Comparison of ENCODE assay signal across 21 mouse cellular contexts in the genomic region with DNA sequence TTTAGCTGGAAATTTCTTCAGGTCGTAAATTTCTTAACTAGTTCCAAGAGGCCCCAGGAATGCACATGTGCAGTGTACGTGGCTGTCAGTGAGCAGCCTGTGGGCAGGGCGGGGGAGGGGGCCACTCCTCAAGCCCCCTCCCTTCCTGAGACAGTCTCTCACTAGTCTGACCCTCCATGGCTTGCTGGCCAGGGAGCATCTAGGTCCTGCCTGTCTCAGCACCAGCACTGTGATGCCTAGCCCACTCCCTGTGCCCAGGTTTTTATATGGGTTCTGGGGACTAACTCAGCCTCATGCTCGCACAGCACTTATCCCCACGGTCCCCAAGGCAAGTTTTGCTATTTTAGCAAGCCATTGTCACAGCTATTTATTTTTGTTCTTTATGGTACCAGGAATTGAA. TPM values are rescaled to one million over a fixed set of nuclear protein-coding genes. Genes with fewer than 3 reads are reported as not detected.
DNase-seq lines count a peak whose midpoint lies in the region; ATAC-seq and TF ChIP-seq lines count a peak whose summit lies in the region.
"Had no signal": no experiment of that assay in that cellular context is flagged by ENCODE, and none has a peak within 500 bp of the region (broad histone marks: within the 10 kb centered on the region; RNA-seq: fewer than 3 reads in every experiment).

No protein-coding gene starts in this region.

- no peaks in the 10 kb centered on the region for H3K4me1 ChIP-seq in heart, embryonic 16.5 days (ENCODE audit: control insufficient read depth, insufficient read depth, low read length)
- H3K4me1 ChIP-seq in liver, embryonic 12.5 days, result peaks cover 21% of the 10 kb centered on the region
- H3K4me1 ChIP-seq in liver, postnatal 0 days (ENCODE audit: insufficient read depth), result no peaks in the 10 kb centered on the region
- H3K4me1 ChIP-seq in midbrain, embryonic 15.5 days, result no peaks in the 10 kb centered on the region
- H3K4me1 ChIP-seq in midbrain, embryonic 10.5 days, result no peaks in the 10 kb centered on the region
- H3K4me1 ChIP-seq: embryonic facial prominence, embryonic 15.5 days; forebrain, embryonic 15.5 days had no signal

- no peaks in the 10 kb centered on the region for H3K27me3 ChIP-seq in heart, embryonic 16.5 days (ENCODE audit: control insufficient read depth, insufficient read depth, low read length)
- no peaks in the 10 kb centered on the region for H3K27me3 ChIP-seq in liver, embryonic 12.5 days (replicated peaks)
- no peaks in the 10 kb centered on the region for H3K27me3 ChIP-seq in liver, postnatal 0 days (ENCODE audit: insufficient read depth, low read length)
- H3K27me3 ChIP-seq in midbrain, embryonic 15.5 days (replicated peaks), result no peaks in the 10 kb centered on the region
- no peaks in the 10 kb centered on the region for H3K27me3 ChIP-seq in midbrain, embryonic 10.5 days (ENCODE audit: low read depth, poor library complexity, severe bottlenecking)
- H3K27me3 ChIP-seq: embryonic facial prominence, embryonic 15.5 days; forebrain, embryonic 15.5 days; heart, embryonic 13.5 days had no signal

- no peak overlapping the region for H3K4me2 ChIP-seq in heart, embryonic 16.5 days (ENCODE audit: low read depth, low read length)
- no peak overlapping the region for H3K4me2 ChIP-seq in liver, embryonic 12.5 days
- H3K4me2 ChIP-seq in liver, postnatal 0 days (ENCODE audit: low read depth, low read length), result no peak overlapping the region
- H3K4me2 ChIP-seq in midbrain, embryonic 15.5 days, result no peak overlapping the region
- H3K4me2 ChIP-seq: embryonic facial prominence, embryonic 15.5 days; forebrain, embryonic 15.5 days; heart, embryonic 13.5 days had no signal

- no peak overlapping the region for H3K27ac ChIP-seq in heart, embryonic 16.5 days (ENCODE audit: low read length)
- H3K27ac ChIP-seq in liver, embryonic 12.5 days, result no peak overlapping the region
- no peak overlapping the region for H3K27ac ChIP-seq in liver, postnatal 0 days (ENCODE audit: low read depth)
- H3K27ac ChIP-seq in midbrain, embryonic 15.5 days, result no peak overlapping the region
- H3K27ac ChIP-seq in midbrain, embryonic 10.5 days (replicated peaks), result no peak overlapping the region
- H3K27ac ChIP-seq: embryonic facial prominence, embryonic 15.5 days; forebrain, embryonic 15.5 days; hindbrain, postnatal 0 days had no signal

- TF ChIP-seq CTCF in liver, postnatal 0 days (IDR thresholded peaks at IDR 0.05; ENCODE audit: low read depth), result no peak

- TF ChIP-seq EP300 in liver, postnatal 0 days (IDR thresholded peaks at IDR 0.05; ENCODE audit: low read depth), result no peak

- 0 out of 2 replicates have a peak, but pooled peaks have one; percentile 28 for ATAC-seq in heart, embryonic 16.5 days (replicated peaks; ENCODE audit: extremely low read depth, insufficient read depth, low FRiP score)
- ATAC-seq in liver, embryonic 12.5 days, result peak; percentile 40; the same call in 1 of the 2 replicates
- ATAC-seq in liver, postnatal 0 days, result no peak
- ATAC-seq in midbrain, embryonic 15.5 days (replicated peaks), result 0 out of 2 replicates have a peak, but pooled peaks have one; percentile 30
- ATAC-seq: forebrain, embryonic 15.5 days had no signal

- H3K9me3 ChIP-seq in heart, embryonic 16.5 days (replicated peaks; ENCODE audit: control insufficient read depth, low read length), result no peaks in the 10 kb centered on the region
- no peaks in the 10 kb centered on the region for H3K9me3 ChIP-seq in liver, embryonic 12.5 days (replicated peaks)
- no peaks in the 10 kb centered on the region for H3K9me3 ChIP-seq in liver, postnatal 0 days (ENCODE audit: low read length)
- no peaks in the 10 kb centered on the region for H3K9me3 ChIP-seq in midbrain, embryonic 15.5 days
- H3K9me3 ChIP-seq in midbrain, embryonic 10.5 days (replicated peaks), result no peaks in the 10 kb centered on the region
- H3K9me3 ChIP-seq: embryonic facial prominence, embryonic 15.5 days; forebrain, embryonic 15.5 days; heart, embryonic 13.5 days had no signal

- WGBS in heart, embryonic 16.5 days, result 67% methylated on average over 5 of the region's 5 CpGs
- 70% methylated on average over 5 of the region's 5 CpGs for WGBS in liver, embryonic 12.5 days (ENCODE audit: insufficient replicate concordance)
- 78% methylated on average over 5 of the region's 5 CpGs for WGBS in liver, postnatal 0 days (ENCODE audit: insufficient replicate concordance)
- 82% methylated on average over 5 of the region's 5 CpGs for WGBS in midbrain, embryonic 15.5 days
- 89% methylated on average over 5 of the region's 5 CpGs for WGBS in midbrain, embryonic 10.5 days

- no peak for DNase-seq in heart, adult 9 months (ENCODE audit: low spot score in 2 of 2)
- DNase-seq in liver, postnatal 0 days, result no peak
- no peak for DNase-seq in midbrain, embryonic 10.5 days (ENCODE audit: low spot score)
- DNase-seq: adrenal gland, adult 2 months; adrenal gland, postnatal 25 days; cerebellum, adult 18-20 months; cerebellum, adult 9-11 months; cerebellum, postnatal 36 days; gastrocnemius, postnatal 36 days; heart, adult 18-20 months; heart, postnatal 14 days had no signal

- H3K4me3 ChIP-seq in heart, embryonic 16.5 days (ENCODE audit: low read length), result no peak overlapping the region
- H3K4me3 ChIP-seq in liver, embryonic 12.5 days, result no peak overlapping the region
- no peak overlapping the region for H3K4me3 ChIP-seq in liver, postnatal 0 days (ENCODE audit: low read depth, low read length)
- H3K4me3 ChIP-seq in midbrain, embryonic 15.5 days, result no peak overlapping the region
- no peak overlapping the region for H3K4me3 ChIP-seq in midbrain, embryonic 10.5 days
- H3K4me3 ChIP-seq: embryonic facial prominence, embryonic 15.5 days; erythroblast, embryonic 14.5 days; forebrain, embryonic 15.5 days; heart, embryonic 13.5 days had no signal

- no peak overlapping the region for H3K9ac ChIP-seq in heart, embryonic 16.5 days (ENCODE audit: low read length)
- no peak overlapping the region for H3K9ac ChIP-seq in liver, embryonic 12.5 days
- H3K9ac ChIP-seq in liver, postnatal 0 days (replicated peaks), result no peak overlapping the region
- H3K9ac ChIP-seq in midbrain, embryonic 15.5 days, result no peak overlapping the region
- H3K9ac ChIP-seq: embryonic facial prominence, embryonic 15.5 days; forebrain, embryonic 15.5 days; heart, embryonic 13.5 days had no signal

- peaks cover 22% of the 10 kb centered on the region for H3K36me3 ChIP-seq in heart, embryonic 16.5 days (ENCODE audit: control insufficient read depth, insufficient read depth)
- H3K36me3 ChIP-seq in liver, embryonic 12.5 days, result peaks cover 26% of the 10 kb centered on the region; the same call in 1 of the 2 replicates
- H3K36me3 ChIP-seq in liver, postnatal 0 days (replicated peaks; ENCODE audit: insufficient read depth, low read length), result peaks cover 22% of the 10 kb centered on the region; the same call in 1 of the 2 replicates
- H3K36me3 ChIP-seq in midbrain, embryonic 15.5 days (replicated peaks), result peaks cover 21% of the 10 kb centered on the region; the same call in 1 of the 2 replicates
- peaks cover 65% of the 10 kb centered on the region for H3K36me3 ChIP-seq in midbrain, embryonic 10.5 days

RNA-seq across cellular contexts. Expression of a gene that starts 18.7 kb away (rescaled TPM):
- not detected in 2 replicates for polyA plus RNA-seq in heart, embryonic 16.5 days (2015; fragmentation: Nextera tagmentation; extraction: Ambion mirVana)
- polyA plus RNA-seq in liver, embryonic 12.5 days (2016; fragmentation: Nextera tagmentation; extraction: Ambion mirVana), result not detected in 2 replicates
- polyA plus RNA-seq in liver, postnatal 0 days (2015; fragmentation: Nextera tagmentation; extraction: Ambion mirVana), result not detected in 2 replicates
- not detected in 2 replicates for polyA plus RNA-seq in midbrain, embryonic 15.5 days (2015; fragmentation: Nextera tagmentation; extraction: Ambion mirVana)
- not detected in 2 replicates for polyA plus RNA-seq in midbrain, embryonic 10.5 days (2016; fragmentation: Nextera tagmentation; extraction: Ambion mirVana)
- polyA plus RNA-seq: adrenal gland, adult 2 months; embryonic facial prominence, embryonic 15.5 days; erythroblast, embryonic 14.5 days; forebrain, embryonic 11.5 days; forebrain, embryonic 15.5 days; heart, embryonic 13.5 days; hindbrain, postnatal 0 days; intestine, embryonic 14.5 days had no signal

RNA-seq across cellular contexts. Expression of a gene that starts 24.7 kb away (rescaled TPM):
- polyA plus RNA-seq in heart, embryonic 16.5 days (2015; fragmentation: Nextera tagmentation; extraction: Ambion mirVana), result 56.9 and 58.3 TPM in 2 replicates
- polyA plus RNA-seq in liver, embryonic 12.5 days (2016; fragmentation: Nextera tagmentation; extraction: Ambion mirVana), result 43.2 TPM in 2 replicates
- polyA plus RNA-seq in liver, postnatal 0 days (2015; fragmentation: Nextera tagmentation; extraction: Ambion mirVana), result 25.7 and 26.9 TPM in 2 replicates
- polyA plus RNA-seq in midbrain, embryonic 15.5 days (2015; fragmentation: Nextera tagmentation; extraction: Ambion mirVana), result 56.1 and 59.5 TPM in 2 replicates
- 87.1 and 92.3 TPM in 2 replicates for polyA plus RNA-seq in midbrain, embryonic 10.5 days (2016; fragmentation: Nextera tagmentation; extraction: Ambion mirVana)

RNA-seq across cellular contexts. Expression of a gene that starts 35.9 kb away (rescaled TPM):
- 8.1 and 10.9 TPM in 2 replicates for polyA plus RNA-seq in heart, embryonic 16.5 days (2015; fragmentation: Nextera tagmentation; extraction: Ambion mirVana)
- 8.4 and 9.0 TPM in 2 replicates for polyA plus RNA-seq in liver, embryonic 12.5 days (2016; fragmentation: Nextera tagmentation; extraction: Ambion mirVana)
- 4.1 and 4.6 TPM in 2 replicates for polyA plus RNA-seq in liver, postnatal 0 days (2015; fragmentation: Nextera tagmentation; extraction: Ambion mirVana)
- polyA plus RNA-seq in midbrain, embryonic 15.5 days (2015; fragmentation: Nextera tagmentation; extraction: Ambion mirVana), result 19.1 and 19.4 TPM in 2 replicates
- 14.8 and 15.3 TPM in 2 replicates for polyA plus RNA-seq in midbrain, embryonic 10.5 days (2016; fragmentation: Nextera tagmentation; extraction: Ambion mirVana)

RNA-seq across cellular contexts. Expression of a gene that starts 36.4 kb away (rescaled TPM):
- polyA plus RNA-seq in heart, embryonic 16.5 days (2015; fragmentation: Nextera tagmentation; extraction: Ambion mirVana), result 11.1 and 11.4 TPM in 2 replicates
- polyA plus RNA-seq in liver, embryonic 12.5 days (2016; fragmentation: Nextera tagmentation; extraction: Ambion mirVana), result 6.9 and 7.3 TPM in 2 replicates
- 8.1 and 11.3 TPM in 2 replicates for polyA plus RNA-seq in liver, postnatal 0 days (2015; fragmentation: Nextera tagmentation; extraction: Ambion mirVana)
- 22.6 and 30.2 TPM in 2 replicates for polyA plus RNA-seq in midbrain, embryonic 15.5 days (2015; fragmentation: Nextera tagmentation; extraction: Ambion mirVana)
- polyA plus RNA-seq in midbrain, embryonic 10.5 days (2016; fragmentation: Nextera tagmentation; extraction: Ambion mirVana), result 14.8 and 18.3 TPM in 2 replicates
